Mouse (Mus musculus) intestine, embryonic 14.5 days (tissue): Measurements from ENCODE around the gene Kcnj10. TPM values are rescaled to one million over a fixed set of nuclear protein-coding genes. Genes with fewer than 3 reads are reported as not detected.
A peak's percentile ranks its signal among the peaks of the same experiment; 100 is the strongest.

Experiments
- ATAC-seq: fragments of 200-750 bp; cut with Nextera tagmentation; replicated peaks from 2 replicates; pipeline ENCODE4 v1.8.0; 2017; ENCODE audit warnings: low read depth, moderate number of reproducible peaks, moderate TSS enrichment, moderate library complexity; ENCODE audit not compliant: low FRiP score, low TSS enrichment
- DNase-seq: peaks from one replicate; pipeline ENCODE4 v3.0.0-alpha.2; 2018; ENCODE audit warnings: low spot score
- H3K27ac ChIP-seq: fragments of 300-500 bp; sonication (generic); 2 replicates; pipeline ENCODE4 v1.5.1; 2014; ENCODE audit warnings: low read depth, mild to moderate bottlenecking, control low read depth
- H3K27me3 ChIP-seq: fragments of 300-500 bp; sonication (generic); replicated peaks from 2 replicates; pipeline ENCODE4 v1.6.1; 2014; ENCODE audit warnings: low read length, control low read depth; ENCODE audit not compliant: control insufficient read depth, insufficient read depth
- H3K36me3 ChIP-seq: fragments of 300-500 bp; sonication (generic); 2 replicates; pipeline ENCODE4 v1.6.1; 2014; ENCODE audit warnings: low read length, control low read depth; ENCODE audit not compliant: control insufficient read depth, insufficient read depth
- H3K4me1 ChIP-seq: fragments of 300-500 bp; sonication (generic); replicated peaks from 2 replicates; pipeline ENCODE4 v1.6.1; 2014; ENCODE audit warnings: low read length, control low read depth, mixed read lengths; ENCODE audit not compliant: control insufficient read depth, insufficient read depth
- H3K4me2 ChIP-seq: fragments of 300-500 bp; sonication (generic); 2 replicates; pipeline ENCODE4 v1.6.1; 2014; ENCODE audit warnings: low read length
- H3K4me3 ChIP-seq: fragments of 300-500 bp; sonication (generic); 2 replicates; pipeline ENCODE4 v1.5.1; 2014; ENCODE audit warnings: low read depth, low read length, control low read depth, mixed read lengths
- H3K9ac ChIP-seq: fragments of 300-500 bp; sonication (generic); 2 replicates; pipeline ENCODE4 v1.6.1; 2014; ENCODE audit warnings: mild to moderate bottlenecking, low read length
- H3K9me3 ChIP-seq: fragments of 300-500 bp; sonication (generic); 2 replicates; pipeline ENCODE4 v1.6.1; 2016; ENCODE audit warnings: low read length, control low read depth; ENCODE audit not compliant: control insufficient read depth
- WGBS: fragments of 180-500 bp; shearing (Covaris S2); extraction: QIAGEN DNeasy Blood & Tissue Kit; methylation state at CpG from one replicate; pipeline ENCODE4 v1.1.7; 2014; 5-methylcytosine and 5-hydroxymethylcytosine counted together
- polyA plus RNA-seq: library from polyadenylated mRNA; unstranded; fragments of >200 nt; fragmentation: Nextera tagmentation; extraction: Ambion mirVana; gene quantifications from 2 replicates; pipeline ENCODE4 v1.2.1, GENCODE M21; 2014

Gene Kcnj10
- polyA plus RNA-seq, 1 experiment from 2014 or later: 0.09 TPM

GRCm38 (mm10) chr1:172324725-172325124, 16.3 kb upstream of the Kcnj10 start:
- Histone ChIP-seq H3K4me1 (0 out of 2 replicates have a peak, but pooled peaks cover 2% of the 10 kb centered on the region), H3K9me3 (no peaks in the 10 kb centered on the region), H3K4me2 (no peak overlapping the region), H3K27me3 (peaks cover 47% of the 10 kb centered on the region), H3K36me3 (no peaks in the 10 kb centered on the region), H3K4me3 (no peak overlapping the region), H3K27ac (no peak overlapping the region), H3K9ac (no peak overlapping the region)
- peak; percentile 80 for DNase-seq
- ATAC-seq: peak; percentile 63; the same call in 1 of the 2 replicates
- WGBS: 13% methylated on average over 7 of the region's 7 CpGs

- Histone ChIP-seq H3K4me3 (peak overlapping the region; percentile 43), H3K27ac (no peak overlapping the region), H3K27me3 (peaks cover 58% of the 10 kb centered on the region), H3K36me3 (no peaks in the 10 kb centered on the region), H3K4me2 (peak overlapping the region; percentile 75), H3K4me1 (no peaks in the 10 kb centered on the region), H3K9ac (peak overlapping the region; percentile 20; the same call in 1 of the 2 replicates), H3K9me3 (no peaks in the 10 kb centered on the region)
- 18% methylated on average over 94 of the region's 94 CpGs for WGBS
- ATAC-seq: peak; percentile 59
- DNase-seq: peak; percentile 88
Measured at GRCm38 (mm10) chr1:172325680-172326535, 15.1 kb upstream of the Kcnj10 start.

GRCm38 (mm10) chr1:172326684-172327083, 14.3 kb upstream of the Kcnj10 start:
- no peak for DNase-seq
- ATAC-seq: no peak
- peak overlapping the region; percentile 43 for H3K4me3 ChIP-seq
- H3K4me1 ChIP-seq: no peaks in the 10 kb centered on the region
- no peaks in the 10 kb centered on the region for H3K9me3 ChIP-seq
- H3K27me3 ChIP-seq: peaks cover 64% of the 10 kb centered on the region
- no peak overlapping the region for H3K9ac ChIP-seq
- no peaks in the 10 kb centered on the region for H3K36me3 ChIP-seq
- H3K27ac ChIP-seq: no peak overlapping the region
- peak overlapping the region; percentile 75 for H3K4me2 ChIP-seq
- 55% methylated on average over 11 of the region's 11 CpGs for WGBS

GRCm38 (mm10) chr1:172327206-172328001, 13.6 kb upstream of the Kcnj10 start:
- Histone ChIP-seq H3K36me3 (no peaks in the 10 kb centered on the region), H3K4me1 (no peaks in the 10 kb centered on the region), H3K27ac (no peak overlapping the region), H3K9me3 (no peaks in the 10 kb centered on the region), H3K4me2 (no peak overlapping the region), H3K27me3 (peaks cover 67% of the 10 kb centered on the region), H3K4me3 (no peak overlapping the region), H3K9ac (no peak overlapping the region)
- 85% methylated on average over 16 of the region's 16 CpGs for WGBS
- ATAC-seq (no peak), DNase-seq (no peak)

- Histone ChIP-seq H3K36me3 (no peaks in the 10 kb centered on the region), H3K27me3 (peaks cover 67% of the 10 kb centered on the region), H3K4me3 (no peak overlapping the region), H3K9me3 (no peaks in the 10 kb centered on the region), H3K4me1 (no peaks in the 10 kb centered on the region), H3K4me2 (no peak overlapping the region), H3K27ac (no peak overlapping the region), H3K9ac (no peak overlapping the region)
- WGBS: 84% methylated on average over 3 of the region's 3 CpGs
- ATAC-seq (no peak), DNase-seq (no peak)
Measured at GRCm38 (mm10) chr1:172328041-172328440, 13.0 kb upstream of the Kcnj10 start.

- Histone ChIP-seq H3K4me2 (no peak overlapping the region), H3K4me3 (no peak overlapping the region), H3K9me3 (no peaks in the 10 kb centered on the region), H3K27me3 (peaks cover 70% of the 10 kb centered on the region), H3K4me1 (no peaks in the 10 kb centered on the region), H3K36me3 (no peaks in the 10 kb centered on the region), H3K9ac (no peak overlapping the region), H3K27ac (no peak overlapping the region)
- ATAC-seq (no peak), DNase-seq (no peak)
- 76% methylated on average over 7 of the region's 7 CpGs for WGBS
Measured at GRCm38 (mm10) chr1:172328461-172328860, 12.5 kb upstream of the Kcnj10 start.

GRCm38 (mm10) chr1:172329131-172329530, 11.9 kb upstream of the Kcnj10 start, which contains the start of gene Kcnj9:
Gene Kcnj9 (minus strand): TSS chr1:172329318.
- Histone ChIP-seq H3K4me2 (no peak within 1 kb of the TSS), H3K4me1 (no peaks in the 10 kb centered on the region), H3K36me3 (no peaks in the 10 kb centered on the region), H3K4me3 (no peak within 1 kb of the TSS), H3K9me3 (no peaks in the 10 kb centered on the region), H3K27ac (no peak within 1 kb of the TSS), H3K9ac (no peak within 1 kb of the TSS), H3K27me3 (peaks cover 72% of the 10 kb centered on the region)
- no peak for ATAC-seq
- DNase-seq: no peak
- 32% methylated on average over 9 of the region's 9 CpGs for WGBS

GRCm38 (mm10) chr1:172329616-172330015, 11.4 kb upstream of the Kcnj10 start:
- Histone ChIP-seq H3K4me1 (no peaks in the 10 kb centered on the region), H3K27ac (no peak overlapping the region), H3K4me2 (no peak overlapping the region), H3K9me3 (no peaks in the 10 kb centered on the region), H3K9ac (no peak overlapping the region), H3K4me3 (no peak overlapping the region), H3K36me3 (no peaks in the 10 kb centered on the region), H3K27me3 (peaks cover 72% of the 10 kb centered on the region)
- no peak for DNase-seq
- ATAC-seq: no peak
- WGBS: 65% methylated on average over 6 of the region's 6 CpGs
